Mouse (Mus musculus) myocyte (in vitro differentiated cells): ENCODE results near the gene Tmem150a.

Experiments used
- CEBPB ChIP-seq: IDR thresholded peaks from 2 replicates; pipeline ENCODE4 v1.6.1; 2011; ENCODE audit warnings: mild to moderate bottlenecking, moderate library complexity; ENCODE audit not compliant: poor library complexity, insufficient read depth, severe bottlenecking
- MAX ChIP-seq: IDR thresholded peaks from one replicate; pipeline ENCODE4 v1.6.1; 2011; ENCODE audit warnings: low read depth, mild to moderate bottlenecking, control low read depth
- MYOD1 ChIP-seq, 3 experiments: IDR thresholded peaks; one replicate each; pipeline ENCODE4 v1.6.1; 2011; ENCODE audit warnings: control low read depth in 2 of 3, low read depth in 2 of 3, mild to moderate bottlenecking in 2 of 3, moderate library complexity in 1 of 3; ENCODE audit not compliant: insufficient read length in 2 of 3, control insufficient read depth in 1 of 3
- MYOG ChIP-seq, 3 experiments: IDR thresholded peaks; one replicate each; pipeline ENCODE4 v1.6.1; 2011; ENCODE audit warnings: control low read depth in 2 of 3, low read depth in 2 of 3, mild to moderate bottlenecking in 2 of 3; ENCODE audit not compliant: insufficient read length in 2 of 3, control insufficient read depth in 1 of 3, insufficient read depth in 1 of 3
- POLR2A ChIP-seq: IDR thresholded peaks from one replicate; pipeline ENCODE4 v1.6.1; 2011; ENCODE audit warnings: low read depth, mild to moderate bottlenecking, control low read depth, moderate library complexity; ENCODE audit not compliant: insufficient read length
- POLR2AphosphoS2 ChIP-seq: IDR thresholded peaks from one replicate; pipeline ENCODE4 v1.6.1; 2011; ENCODE audit warnings: low read depth, control low read depth; ENCODE audit not compliant: insufficient read length
- REST ChIP-seq: IDR thresholded peaks from one replicate; pipeline ENCODE4 v1.6.1; 2011; ENCODE audit warnings: mild to moderate bottlenecking, control low read depth, moderate library complexity; ENCODE audit not compliant: insufficient read depth, insufficient read length
- SRF ChIP-seq: IDR thresholded peaks from one replicate; pipeline ENCODE4 v1.6.1; 2011; ENCODE audit warnings: low read depth; ENCODE audit not compliant: control insufficient read depth, insufficient read length
- TCF12 ChIP-seq: IDR thresholded peaks from one replicate; pipeline ENCODE4 v1.6.1; 2011; ENCODE audit warnings: mild to moderate bottlenecking, control low read depth; ENCODE audit not compliant: poor library complexity, insufficient read depth, severe bottlenecking
- TCF3 ChIP-seq: IDR thresholded peaks from one replicate; pipeline ENCODE4 v1.6.1; 2011; ENCODE audit warnings: low read depth, control low read depth; ENCODE audit not compliant: insufficient read length
- USF1 ChIP-seq: IDR thresholded peaks from one replicate; pipeline ENCODE4 v1.6.1; 2011; ENCODE audit warnings: low read depth, mild to moderate bottlenecking, control low read depth, moderate library complexity

GRCm38 (mm10) chr6:72374820-72375563 is 19.7 kb downstream of the Tmem150a start:
- TF ChIP-seq USF1 = no peak
- no peak for TF ChIP-seq POLR2A
- TF ChIP-seq POLR2AphosphoS2 = no peak
- TF ChIP-seq TCF12 = no peak
- TF ChIP-seq MAX = no peak
- no peak for TF ChIP-seq CEBPB
- TF ChIP-seq REST = no peak
- TF ChIP-seq MYOG (IDR thresholded peaks at IDR 0.05; ENCODE audit: control insufficient read depth in 1 of 3, insufficient read depth in 1 of 3, insufficient read length in 2 of 3, low read depth in 2 of 3) = no peak
- TF ChIP-seq MYOD1 (IDR thresholded peaks at IDR 0.05; ENCODE audit: control insufficient read depth in 1 of 3, insufficient read length in 2 of 3, low read depth in 2 of 3) = no peak
- TF ChIP-seq SRF = no peak
- no peak for TF ChIP-seq TCF3
